Mouse (Mus musculus) neutrophil, adult 59 days (primary cell): ENCODE results near the gene Chrdl2. TPM values are rescaled to one million over a fixed set of nuclear protein-coding genes. Genes with fewer than 3 reads are reported as not detected.

ENCODE experiments used
- total RNA-seq, 2 experiments: library from RNA; stranded (reverse); gene quantifications; 1 replicate in 1 of 2; 2 replicates in 1 of 2; pipeline ENCODE4 v1.2.4; 2023

Chrdl2 gene
- total RNA-seq = not detected

GRCm38 (mm10) chr7:100005790-100006189, at the start of gene Chrdl2:
Chrdl2 (plus strand) TSS chr7:100006172.

GRCm38 (mm10) chr7:99980132-99980591, 25.8 kb upstream of the Chrdl2 start, which contains the start of gene Rnf169:
Rnf169 (minus strand) TSS chr7:99980448.

Other genes with a start within 250 kb of the Chrdl2 start
- gene Olfr521, start 242.7 kb upstream of the Chrdl2 start, total RNA-seq = not detected
- 1 to 10 TPM; 1.1 TPM for gene Neu3, start 177.8 kb upstream of the Chrdl2 start, total RNA-seq
- gene Xrra1, start 147.1 kb upstream of the Chrdl2 start, total RNA-seq = not detected
- 10 to 100 TPM; 74.3 to 88.3 TPM for gene Spcs2, start 142.7 kb upstream of the Chrdl2 start, total RNA-seq
- 10 to 100 TPM; 28.5 to 33.5 TPM for gene Rnf169, start 25.7 kb upstream of the Chrdl2 start, total RNA-seq
- 10 to 100 TPM; 44.5 to 52.0 TPM for gene Pold3, start 115.4 kb downstream of the Chrdl2 start, total RNA-seq
- 1 to 10 TPM; 1.1 to 1.3 TPM for gene Lipt2, start 153.1 kb downstream of the Chrdl2 start, total RNA-seq
- gene Kcne3, start 170.3 kb downstream of the Chrdl2 start, total RNA-seq = 10 to 100 TPM; 18.1 to 26.7 TPM
- 1 to 10 TPM; 8.5 to 8.7 TPM for gene Pgm2l1, start 221.2 kb downstream of the Chrdl2 start, total RNA-seq